Mouse (Mus musculus) forebrain, embryonic 10.5 days (tissue): ENCODE measurements at regions not wholly inside any gene's neighbourhood (a gene's known extent, or its start where the extent isn't known, plus 50 kb on each side); places are given as distances from the start of the nearest gene placed in this dataset.
"Not testable (repeated sequence)": the region's sequence is repeated elsewhere in the genome, so short reads cannot be mapped to it uniquely, and the experiment has no call there.

Source experiments
- DNase-seq: peaks from one replicate; pipeline ENCODE4 v3.0.0-alpha.2; 2017; ENCODE audit warnings: low spot score; ENCODE audit errors: extremely low spot score
- H3K27ac ChIP-seq: fragments of 300-500 bp; sonication (generic); 2 replicates; pipeline ENCODE4 v1.5.1; 2016; ENCODE audit warnings: mild to moderate bottlenecking
- H3K27me3 ChIP-seq: fragments of 300-500 bp; sonication (generic); 2 replicates; pipeline ENCODE4 v1.6.1; 2016; ENCODE audit warnings: mild to moderate bottlenecking; ENCODE audit not compliant: poor library complexity, severe bottlenecking
- H3K36me3 ChIP-seq: fragments of 300-500 bp; sonication (generic); replicated peaks from 2 replicates; pipeline ENCODE4 v1.6.1; 2016; ENCODE audit warnings: mild to moderate bottlenecking, moderate library complexity
- H3K4me1 ChIP-seq: fragments of 300-500 bp; sonication (generic); 2 replicates; pipeline ENCODE4 v1.6.1; 2016
- H3K4me3 ChIP-seq: fragments of 300-500 bp; sonication (generic); 2 replicates; pipeline ENCODE4 v1.5.1; 2016; ENCODE audit warnings: mild to moderate bottlenecking, moderate library complexity
- H3K9me3 ChIP-seq: fragments of 300-500 bp; sonication (generic); 2 replicates; pipeline ENCODE4 v1.6.1; 2016; ENCODE audit warnings: mild to moderate bottlenecking, moderate library complexity
- WGBS: fragments of 180-500 bp; shearing (Covaris S2); methylation state at CpG from one replicate; pipeline ENCODE4 v1.1.7; 2016; 5-methylcytosine and 5-hydroxymethylcytosine counted together

- H3K27ac ChIP-seq, H3K9me3 ChIP-seq, H3K27me3 ChIP-seq, H3K36me3 ChIP-seq, DNase-seq, H3K4me1 ChIP-seq, H3K4me3 ChIP-seq: not testable (repeated sequence)
- 75% methylated on average over 1 of the region's 1 CpGs for WGBS
These were observed 140.3 kb upstream of the 1700056E22Rik start for GRCm38 (mm10) chr1:184174416-184174815.

- Histone ChIP-seq H3K27me3 (no peaks in the 10 kb centered on the region), H3K36me3 (no peaks in the 10 kb centered on the region), H3K9me3 (no peaks in the 10 kb centered on the region), H3K27ac (no peak overlapping the region), H3K4me3 (no peak overlapping the region), H3K4me1 (no peaks in the 10 kb centered on the region)
- no peak for DNase-seq
- 84% methylated on average over 6 of the region's 6 CpGs for WGBS
These were observed 139.6 kb upstream of the 1700056E22Rik start for GRCm38 (mm10) chr1:184173739-184174138.

- no peaks in the 10 kb centered on the region for H3K4me1 ChIP-seq
- no peaks in the 10 kb centered on the region for H3K27me3 ChIP-seq
- no peak for DNase-seq
- H3K4me3 ChIP-seq: no peak overlapping the region
- no peaks in the 10 kb centered on the region for H3K36me3 ChIP-seq
- H3K27ac ChIP-seq: no peak overlapping the region
- WGBS: 87% methylated on average over 2 of the region's 2 CpGs
- H3K9me3 ChIP-seq: no peaks in the 10 kb centered on the region
These were observed 138.9 kb upstream of the 1700056E22Rik start for GRCm38 (mm10) chr1:184172986-184173385.

GRCm38 (mm10) chr1:184171601-184172000 lies 137.5 kb upstream of the 1700056E22Rik start:
- Histone ChIP-seq H3K27me3 (no peaks in the 10 kb centered on the region), H3K36me3 (no peaks in the 10 kb centered on the region)
- WGBS: 84% methylated on average over 7 of the region's 7 CpGs

GRCm38 (mm10) chr1:184170926-184171325 lies 136.8 kb upstream of the 1700056E22Rik start:
- WGBS: 89% methylated on average over 3 of the region's 3 CpGs
- no peaks in the 10 kb centered on the region for H3K27me3 ChIP-seq
- H3K36me3 ChIP-seq: no peaks in the 10 kb centered on the region
- H3K4me3 ChIP-seq: no peak overlapping the region
- no peak for DNase-seq
- no peak overlapping the region for H3K27ac ChIP-seq
- no peaks in the 10 kb centered on the region for H3K9me3 ChIP-seq
- H3K4me1 ChIP-seq: no peaks in the 10 kb centered on the region

More at GRCm38 (mm10) chr1:184171601-184172000, 137.5 kb upstream of the 1700056E22Rik start:
- no peaks in the 10 kb centered on the region for H3K9me3 ChIP-seq
- DNase-seq: no peak
- no peak overlapping the region for H3K27ac ChIP-seq
- H3K4me1 ChIP-seq: no peaks in the 10 kb centered on the region
- no peak overlapping the region for H3K4me3 ChIP-seq

- 79% methylated on average over 1 of the region's 1 CpGs for WGBS
- Histone ChIP-seq H3K4me1 (no peaks in the 10 kb centered on the region), H3K27me3 (no peaks in the 10 kb centered on the region)
These were observed 135.9 kb upstream of the 1700056E22Rik start for GRCm38 (mm10) chr1:184169967-184170366.

GRCm38 (mm10) chr1:184169034-184169783 lies 135.1 kb upstream of the 1700056E22Rik start:
- no peaks in the 10 kb centered on the region for H3K9me3 ChIP-seq
- H3K27me3 ChIP-seq: no peaks in the 10 kb centered on the region
- no peak for DNase-seq
- 80% methylated on average over 7 of the region's 7 CpGs for WGBS
- H3K4me1 ChIP-seq: no peaks in the 10 kb centered on the region
- no peak overlapping the region for H3K27ac ChIP-seq
- no peaks in the 10 kb centered on the region for H3K36me3 ChIP-seq
- H3K4me3 ChIP-seq: no peak overlapping the region

More at GRCm38 (mm10) chr1:184169967-184170366, 135.9 kb upstream of the 1700056E22Rik start:
- Histone ChIP-seq H3K27ac (no peak overlapping the region), H3K36me3 (no peaks in the 10 kb centered on the region), H3K4me3 (no peak overlapping the region), H3K9me3 (no peaks in the 10 kb centered on the region)
- no peak for DNase-seq

- WGBS: 79% methylated on average over 2 of the region's 2 CpGs
- Histone ChIP-seq H3K4me1 (no peaks in the 10 kb centered on the region), H3K27me3 (no peaks in the 10 kb centered on the region), H3K4me3 (no peak overlapping the region), H3K9me3 (no peaks in the 10 kb centered on the region), H3K36me3 (no peaks in the 10 kb centered on the region), H3K27ac (no peak overlapping the region)
- DNase-seq: no peak
These were observed 132.8 kb upstream of the 1700056E22Rik start for GRCm38 (mm10) chr1:184166951-184167350.

- not testable (repeated sequence) for H3K4me3 ChIP-seq, H3K27me3 ChIP-seq, H3K36me3 ChIP-seq, DNase-seq, H3K9me3 ChIP-seq, H3K27ac ChIP-seq, H3K4me1 ChIP-seq
- WGBS: 80% methylated on average over 2 of the region's 2 CpGs
These were observed 128.4 kb upstream of the 1700056E22Rik start for GRCm38 (mm10) chr1:184162526-184162925.

GRCm38 (mm10) chr1:184147713-184148112 lies 113.6 kb upstream of the 1700056E22Rik start:
- Histone ChIP-seq H3K27ac (no peak overlapping the region), H3K4me3 (no peak overlapping the region)
- WGBS: no CpG with 5 or more reads among the region's 1 CpGs

GRCm38 (mm10) chr1:184142974-184143373 lies 108.9 kb upstream of the 1700056E22Rik start:
- H3K4me3 ChIP-seq: no peak overlapping the region
- no peak for DNase-seq
- H3K27ac ChIP-seq: no peak overlapping the region
- WGBS: 73% methylated on average over 2 of the region's 2 CpGs
- no peaks in the 10 kb centered on the region for H3K9me3 ChIP-seq
- no peaks in the 10 kb centered on the region for H3K4me1 ChIP-seq
- no peaks in the 10 kb centered on the region for H3K27me3 ChIP-seq
- H3K36me3 ChIP-seq: no peaks in the 10 kb centered on the region

More at GRCm38 (mm10) chr1:184147713-184148112, 113.6 kb upstream of the 1700056E22Rik start:
- H3K9me3 ChIP-seq: no peaks in the 10 kb centered on the region
- no peaks in the 10 kb centered on the region for H3K27me3 ChIP-seq
- no peaks in the 10 kb centered on the region for H3K36me3 ChIP-seq
- no peaks in the 10 kb centered on the region for H3K4me1 ChIP-seq
- no peak for DNase-seq

GRCm38 (mm10) chr1:184140486-184140885 lies 106.4 kb upstream of the 1700056E22Rik start:
- Histone ChIP-seq H3K4me1 (no peaks in the 10 kb centered on the region), H3K9me3 (no peaks in the 10 kb centered on the region), H3K4me3 (no peak overlapping the region), H3K27me3 (no peaks in the 10 kb centered on the region), H3K36me3 (no peaks in the 10 kb centered on the region), H3K27ac (no peak overlapping the region)
- WGBS: 96% methylated on average over 5 of the region's 5 CpGs
- no peak for DNase-seq

- Histone ChIP-seq H3K9me3 (no peaks in the 10 kb centered on the region), H3K27me3 (no peaks in the 10 kb centered on the region), H3K4me3 (no peak overlapping the region), H3K36me3 (no peaks in the 10 kb centered on the region), H3K4me1 (no peaks in the 10 kb centered on the region), H3K27ac (no peak overlapping the region)
- 86% methylated on average over 4 of the region's 4 CpGs for WGBS
- DNase-seq: no peak
These were observed 106.0 kb upstream of the 1700056E22Rik start for GRCm38 (mm10) chr1:184140082-184140481.
